Mouse (Mus musculus): Measurements from ENCODE around the gene Zbtb34. TPM values are rescaled to one million over a fixed set of nuclear protein-coding genes. Genes with fewer than 3 reads are reported as not detected.

Gene Zbtb34
- polyA plus RNA-seq, 1 experiment from 2014 or later: 4.5 TPM

DNA sequence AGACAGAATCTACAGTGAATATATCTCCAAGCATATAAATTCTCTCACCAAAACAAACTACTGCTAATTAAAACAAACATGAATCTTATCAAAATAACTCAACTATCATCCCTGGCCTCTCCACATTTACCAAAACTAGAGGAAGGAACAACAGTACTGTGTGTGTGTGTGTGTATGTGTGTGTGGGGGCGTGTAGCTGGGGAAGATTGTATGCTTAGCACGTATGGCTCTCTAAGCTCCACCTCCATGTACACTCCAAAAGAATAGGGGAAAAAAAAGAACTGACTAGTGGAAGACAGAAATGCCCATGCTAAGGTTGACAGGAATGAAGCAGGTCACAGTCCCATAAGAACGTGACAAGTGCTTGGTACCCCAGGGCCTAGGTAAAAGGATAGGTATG lies 24.2 kb upstream of the Zbtb34 start:
- ATAC-seq (no peak), DNase-seq (ENCODE audit: low spot score) (no peak)
- Histone ChIP-seq H3K36me3 (ENCODE audit: insufficient read depth, low read length) (peaks cover 15% of the 10 kb centered on the region; the same call in 1 of the 2 replicates), H3K27me3 (replicated peaks; ENCODE audit: insufficient read depth, low read length) (no peaks in the 10 kb centered on the region), H3K4me1 (ENCODE audit: insufficient read depth, low read depth, low read length) (peaks cover 8% of the 10 kb centered on the region; the same call in 1 of the 2 replicates), H3K27ac (ENCODE audit: low read length) (no peak overlapping the region), H3K4me2 (replicated peaks; ENCODE audit: low read depth, low read length) (no peak overlapping the region), H3K4me3 (ENCODE audit: low read depth, low read length) (no peak overlapping the region), H3K9ac (replicated peaks; ENCODE audit: low read depth) (no peak overlapping the region), H3K9me3 (ENCODE audit: low read length) (no peaks in the 10 kb centered on the region)
- TF ChIP-seq CTCF (IDR thresholded peaks at IDR 0.05) (no peak), EP300 (IDR thresholded peaks at IDR 0.05) (no peak)
- 79% methylated on average over 3 of the region's 3 CpGs for WGBS

DNA sequence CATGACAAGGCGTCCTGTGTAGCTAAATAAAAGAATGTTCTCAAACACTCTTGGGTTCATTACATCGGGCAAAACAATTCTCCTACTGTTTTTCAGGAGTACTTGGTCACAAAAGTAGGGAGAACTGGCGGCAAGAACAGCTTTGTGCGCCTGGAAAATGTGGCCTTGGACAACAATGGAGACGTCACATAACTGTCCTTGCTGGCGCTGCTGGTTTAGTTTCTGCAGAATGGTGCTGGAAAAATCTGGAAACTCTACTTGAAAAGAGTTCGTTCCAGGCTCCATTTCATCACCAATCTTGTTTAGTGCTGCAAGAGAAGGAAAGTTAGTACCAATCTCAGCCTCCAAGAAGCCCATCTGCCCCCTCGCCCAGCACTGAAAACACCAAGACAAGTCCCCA lies 23.7 kb upstream of the Zbtb34 start:
- Histone ChIP-seq H3K4me2 (replicated peaks; ENCODE audit: low read depth, low read length) (no peak overlapping the region), H3K4me1 (ENCODE audit: insufficient read depth, low read depth, low read length) (peaks cover 8% of the 10 kb centered on the region; the same call in 1 of the 2 replicates), H3K36me3 (ENCODE audit: insufficient read depth, low read length) (peaks cover 17% of the 10 kb centered on the region), H3K9me3 (ENCODE audit: low read length) (no peaks in the 10 kb centered on the region), H3K27ac (ENCODE audit: low read length) (no peak overlapping the region), H3K9ac (replicated peaks; ENCODE audit: low read depth) (no peak overlapping the region), H3K27me3 (replicated peaks; ENCODE audit: insufficient read depth, low read length) (no peaks in the 10 kb centered on the region), H3K4me3 (ENCODE audit: low read depth, low read length) (no peak overlapping the region)
- TF ChIP-seq EP300 (IDR thresholded peaks at IDR 0.05) (no peak), CTCF (IDR thresholded peaks at IDR 0.05) (no peak)
- WGBS: 81% methylated on average over 8 of the region's 8 CpGs
- ATAC-seq: no peak
- DNase-seq (ENCODE audit: low spot score): no peak

- WGBS: 88% methylated on average over 3 of the region's 3 CpGs
- H3K27ac ChIP-seq (ENCODE audit: low read length): 0 out of 2 replicates have a peak overlapping the region, but pooled peaks have one; percentile 28
- no peak overlapping the region for H3K4me3 ChIP-seq (ENCODE audit: low read depth, low read length)
- no peak overlapping the region for H3K4me2 ChIP-seq (replicated peaks; ENCODE audit: low read depth, low read length)
- H3K9me3 ChIP-seq (ENCODE audit: low read length): no peaks in the 10 kb centered on the region
- peaks cover 11% of the 10 kb centered on the region; the same call in 1 of the 2 replicates for H3K36me3 ChIP-seq (ENCODE audit: insufficient read depth, low read length)
- TF ChIP-seq EP300 (IDR thresholded peaks at IDR 0.05) (no peak), CTCF (IDR thresholded peaks at IDR 0.05) (no peak)
- peaks cover 8% of the 10 kb centered on the region; the same call in 1 of the 2 replicates for H3K4me1 ChIP-seq (ENCODE audit: insufficient read depth, low read depth, low read length)
- H3K27me3 ChIP-seq (replicated peaks; ENCODE audit: insufficient read depth, low read length): no peaks in the 10 kb centered on the region
- no peak for ATAC-seq
- H3K9ac ChIP-seq (replicated peaks; ENCODE audit: low read depth): no peak overlapping the region
- DNase-seq (ENCODE audit: low spot score): no peak
These were observed 22.4 kb upstream of the Zbtb34 start for GRCm38 (mm10) chr2:33453476-33453875.

DNA sequence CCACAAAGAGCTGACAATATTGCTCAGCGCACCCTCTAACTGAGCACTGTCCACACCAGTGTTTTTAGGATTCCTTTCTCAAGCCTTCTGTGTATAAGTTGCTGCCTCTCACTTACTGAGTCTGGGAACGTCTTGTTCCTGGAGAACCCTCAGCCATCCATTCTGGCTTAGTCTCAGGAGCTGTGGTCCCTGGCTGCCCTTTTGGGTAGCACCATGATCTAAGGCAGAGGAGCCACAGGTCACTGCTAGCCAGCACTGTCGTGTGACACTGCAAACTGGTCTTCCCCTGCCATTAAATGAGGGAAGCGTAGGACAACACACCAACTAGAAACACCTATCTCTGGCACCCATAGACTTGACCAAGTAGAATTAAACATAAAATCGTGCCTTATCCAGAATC lies 21.6 kb upstream of the Zbtb34 start:
- Histone ChIP-seq H3K36me3 (ENCODE audit: insufficient read depth, low read length) (peaks cover 11% of the 10 kb centered on the region; the same call in 1 of the 2 replicates), H3K9ac (replicated peaks; ENCODE audit: low read depth) (no peak overlapping the region), H3K4me3 (ENCODE audit: low read depth, low read length) (no peak overlapping the region), H3K4me1 (ENCODE audit: insufficient read depth, low read depth, low read length) (peaks cover 8% of the 10 kb centered on the region; the same call in 1 of the 2 replicates), H3K27me3 (replicated peaks; ENCODE audit: insufficient read depth, low read length) (no peaks in the 10 kb centered on the region), H3K27ac (ENCODE audit: low read length) (peak overlapping the region; percentile 73), H3K4me2 (replicated peaks; ENCODE audit: low read depth, low read length) (no peak overlapping the region), H3K9me3 (ENCODE audit: low read length) (no peaks in the 10 kb centered on the region)
- 73% methylated on average over 5 of the region's 5 CpGs for WGBS
- DNase-seq (ENCODE audit: low spot score) (peak; percentile 24), ATAC-seq (peak; percentile 43)
- TF ChIP-seq EP300 (IDR thresholded peaks at IDR 0.05): 0 out of 2 replicates have a peak, but pooled peaks have one; percentile 24
- TF ChIP-seq CTCF (IDR thresholded peaks at IDR 0.05): no peak

- TF ChIP-seq CTCF (IDR thresholded peaks at IDR 0.05) (no peak), EP300 (IDR thresholded peaks at IDR 0.05) (no peak)
- 35% methylated on average over 4 of the region's 4 CpGs for WGBS
- Histone ChIP-seq H3K27me3 (replicated peaks; ENCODE audit: insufficient read depth, low read length) (no peaks in the 10 kb centered on the region), H3K4me1 (ENCODE audit: insufficient read depth, low read depth, low read length) (peaks cover 8% of the 10 kb centered on the region; the same call in 1 of the 2 replicates), H3K9me3 (ENCODE audit: low read length) (no peaks in the 10 kb centered on the region), H3K4me2 (replicated peaks; ENCODE audit: low read depth, low read length) (no peak overlapping the region), H3K9ac (replicated peaks; ENCODE audit: low read depth) (no peak overlapping the region), H3K27ac (ENCODE audit: low read length) (peak overlapping the region; percentile 73), H3K4me3 (ENCODE audit: low read depth, low read length) (no peak overlapping the region), H3K36me3 (ENCODE audit: insufficient read depth, low read length) (peaks cover 11% of the 10 kb centered on the region; the same call in 1 of the 2 replicates)
- DNase-seq (ENCODE audit: low spot score) (peak; percentile 89), ATAC-seq (peak; percentile 91)
These were observed 21.0 kb upstream of the Zbtb34 start for GRCm38 (mm10) chr2:33452140-33452539.

DNA sequence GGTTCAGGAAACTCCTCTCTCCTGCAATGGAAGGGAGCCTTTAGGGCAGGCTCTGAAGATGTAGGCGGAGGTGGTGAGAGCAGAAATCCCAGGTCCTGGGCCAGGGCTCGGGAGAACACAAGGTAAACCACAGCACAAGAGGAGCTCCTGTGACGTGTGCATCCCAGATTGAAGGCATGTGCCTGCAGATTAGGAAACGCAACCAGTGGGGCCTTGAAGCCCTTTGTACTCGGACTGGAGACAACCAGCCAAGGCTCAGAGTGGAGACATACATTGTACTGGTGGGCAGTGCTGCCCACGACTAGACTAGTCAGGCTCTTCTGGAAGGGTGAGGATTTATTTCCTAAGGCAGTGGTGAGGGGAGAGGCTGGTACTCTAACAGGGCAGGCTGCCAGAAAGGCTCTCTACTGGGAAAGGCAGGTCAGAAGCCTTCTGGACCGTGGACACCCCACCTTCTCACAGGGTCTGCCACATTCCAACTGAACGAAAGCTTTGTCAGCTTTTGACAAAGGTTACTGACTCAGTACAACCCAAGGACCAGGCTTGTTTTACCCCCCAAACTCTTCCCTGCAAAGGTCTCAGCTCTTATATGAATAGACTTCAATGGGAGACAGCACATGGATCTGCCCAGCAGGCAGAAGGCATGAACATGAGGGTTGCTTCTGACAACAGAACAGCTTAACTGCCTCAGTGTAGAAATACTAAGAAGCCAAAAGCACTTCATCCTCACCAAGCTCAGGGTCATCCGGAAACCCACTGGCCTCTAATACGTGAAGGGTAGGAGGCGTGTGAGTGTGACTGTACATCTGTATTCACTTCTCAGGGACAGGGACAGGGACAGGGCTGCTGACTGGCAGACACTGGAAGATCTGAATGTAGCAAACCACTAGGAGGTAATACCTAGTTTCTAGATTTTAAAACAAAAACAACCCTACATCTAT lies 20.2 kb upstream of the Zbtb34 start:
- DNase-seq (ENCODE audit: low spot score): peak; percentile 73
- Histone ChIP-seq H3K27me3 (replicated peaks; ENCODE audit: insufficient read depth, low read length) (no peaks in the 10 kb centered on the region), H3K9ac (replicated peaks; ENCODE audit: low read depth) (no peak overlapping the region), H3K9me3 (ENCODE audit: low read length) (no peaks in the 10 kb centered on the region), H3K4me1 (ENCODE audit: insufficient read depth, low read depth, low read length) (peaks cover 8% of the 10 kb centered on the region; the same call in 1 of the 2 replicates), H3K4me2 (replicated peaks; ENCODE audit: low read depth, low read length) (no peak overlapping the region), H3K36me3 (ENCODE audit: insufficient read depth, low read length) (peaks cover 11% of the 10 kb centered on the region; the same call in 1 of the 2 replicates), H3K4me3 (ENCODE audit: low read depth, low read length) (no peak overlapping the region), H3K27ac (ENCODE audit: low read length) (peak overlapping the region; percentile 33; the same call in 1 of the 2 replicates)
- WGBS: 51% methylated on average over 11 of the region's 11 CpGs
- TF ChIP-seq CTCF (IDR thresholded peaks at IDR 0.05): no peak
- TF ChIP-seq EP300 (IDR thresholded peaks at IDR 0.05): no peak
- ATAC-seq: peak; percentile 83
